Mouse (Mus musculus) small intestine, adult 2 months (tissue): ENCODE results near the gene Zfp644.

Experiments
- CTCF ChIP-seq: fragments of 200-500 bp; IDR thresholded peaks from 2 replicates; pipeline ENCODE4 v1.5.1; 2012; ENCODE audit warnings: low read depth, mild to moderate bottlenecking, control low read depth, inconsistent platforms, low read length, moderate library complexity, mixed read lengths; ENCODE audit not compliant: insufficient replicate concordance, insufficient read length; ENCODE audit errors: extremely low read depth
- POLR2A ChIP-seq: fragments of 200-500 bp; IDR thresholded peaks from 2 replicates; pipeline ENCODE4 v1.6.1; 2012; ENCODE audit warnings: low read depth, mild to moderate bottlenecking, control low read depth, inconsistent platforms, low read length, moderate library complexity

- TF ChIP-seq CTCF, result no peak
- no peak for TF ChIP-seq POLR2A
Observed at GRCm38 (mm10) chr5:106710611-106711010, 13.5 kb upstream of the Zfp644 start.
